Mouse (Mus musculus): ENCODE data around the gene Serhl. TPM values are rescaled to one million over a fixed set of nuclear protein-coding genes. Genes with fewer than 3 reads are reported as not detected.
A peak's percentile ranks its signal among the peaks of the same experiment; 100 is the strongest.

Gene Serhl
- total RNA-seq, 2 experiments from 2014 or later: 71.4 to 76.7 TPM

DNA sequence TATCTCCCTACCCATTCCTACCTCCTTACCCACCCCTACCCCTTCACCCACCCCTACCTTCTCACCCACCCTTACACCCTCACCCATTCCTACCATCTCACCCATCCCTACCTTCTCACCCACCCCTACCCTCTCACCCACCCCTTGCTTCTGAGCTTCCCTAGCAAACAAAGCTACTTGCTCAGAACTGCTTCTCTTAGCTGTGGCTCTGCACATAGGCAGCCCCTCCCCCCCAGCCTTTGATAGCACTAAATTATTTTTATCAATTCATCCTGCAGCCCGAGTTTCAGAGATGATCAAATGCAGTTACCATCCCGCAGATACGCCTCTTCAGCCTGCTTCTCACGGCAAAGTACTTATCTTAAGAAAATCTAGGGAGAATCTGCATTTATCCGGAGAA is 5.8 kb upstream of the Serhl start:
- no peak for DNase-seq (ENCODE audit: low spot score in 2 of 2)

DNA sequence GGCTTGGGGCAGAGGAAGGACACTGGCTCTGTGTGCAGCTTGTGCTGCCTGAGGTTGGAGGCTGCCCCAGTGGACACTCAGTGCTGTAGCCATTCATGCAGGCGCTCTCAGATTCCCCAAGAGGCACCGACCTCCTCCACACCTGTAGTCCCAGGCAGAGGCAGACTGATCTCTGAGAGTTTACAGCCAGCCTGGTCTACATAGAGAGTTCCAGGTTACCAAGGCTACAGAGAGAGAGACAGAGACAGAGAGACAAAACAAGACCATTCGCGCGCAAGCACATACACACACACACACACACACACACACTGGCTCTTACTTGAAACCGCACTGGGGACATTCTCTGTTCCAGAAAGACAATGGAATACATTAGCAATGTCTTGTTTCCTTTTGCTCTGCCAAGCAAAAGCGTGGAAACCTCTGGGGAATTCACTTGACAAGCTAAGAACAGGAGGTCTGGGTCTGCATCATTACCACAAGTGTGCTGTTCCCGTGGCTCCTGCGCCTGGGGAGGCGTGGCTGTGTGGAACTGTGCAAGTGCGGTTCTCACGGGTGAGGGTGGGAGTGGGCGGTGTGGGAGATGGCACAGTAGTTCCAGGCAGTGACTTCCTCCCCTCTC is 5.2 kb upstream of the Serhl start:
- no peak for DNase-seq (ENCODE audit: low spot score in 2 of 2)

DNA sequence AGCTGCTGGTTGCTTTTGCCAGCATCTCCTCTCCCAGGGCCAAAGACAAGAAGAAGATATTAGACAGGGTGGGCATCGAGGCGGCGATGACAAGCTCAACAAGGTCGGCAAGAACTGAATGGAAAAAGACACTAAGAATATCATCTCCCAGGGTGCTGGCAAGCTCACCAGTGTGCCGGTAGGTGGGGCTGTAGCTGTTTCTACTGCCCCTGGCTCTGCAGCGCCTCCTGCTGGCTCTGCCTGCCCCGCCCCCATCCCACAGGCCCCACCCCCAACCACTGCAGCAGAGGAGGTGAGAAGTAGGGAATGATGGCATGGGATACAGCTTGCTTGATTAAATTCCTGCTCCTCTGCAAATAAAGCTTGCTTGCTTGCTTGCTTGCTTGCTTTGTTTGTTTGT is 3.4 kb upstream of the Serhl start:
- peak; percentile 24 to 32 for DNase-seq (ENCODE audit: low spot score in 2 of 2)

DNA sequence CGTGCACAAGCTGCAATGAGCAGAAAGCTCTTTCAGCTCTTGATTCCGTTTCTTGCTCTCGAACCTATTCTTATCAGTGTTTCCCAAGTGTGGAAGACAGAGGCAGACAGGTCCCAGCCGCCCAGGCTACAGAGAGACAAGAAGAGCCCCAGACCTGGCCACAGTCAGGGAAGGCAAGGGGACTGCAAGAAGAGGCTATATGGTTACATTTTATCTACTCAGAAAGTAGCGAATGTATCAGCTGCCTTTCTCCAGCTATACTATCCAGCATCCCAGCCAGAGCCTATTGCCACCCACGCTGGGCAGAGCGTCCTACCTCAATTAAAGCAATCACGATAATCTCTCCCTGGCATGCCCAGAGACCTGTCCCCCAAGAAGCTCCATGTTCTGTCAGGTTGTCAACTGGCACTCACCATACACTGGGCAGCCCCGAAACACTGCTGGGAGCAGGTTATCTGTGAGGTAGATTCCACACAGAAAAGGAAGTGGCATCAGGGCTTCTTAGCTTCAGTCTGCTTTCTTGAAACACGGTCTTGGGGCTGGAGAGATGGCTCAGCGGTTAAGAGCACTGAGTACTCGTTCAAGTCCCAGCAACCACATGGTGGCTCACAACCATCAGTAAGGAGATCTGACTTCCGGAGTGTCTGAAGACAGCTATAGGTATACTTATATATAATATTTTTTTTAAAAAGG is 2.5 kb upstream of the Serhl start:
- DNase-seq (ENCODE audit: low spot score in 2 of 2): no peak

DNA sequence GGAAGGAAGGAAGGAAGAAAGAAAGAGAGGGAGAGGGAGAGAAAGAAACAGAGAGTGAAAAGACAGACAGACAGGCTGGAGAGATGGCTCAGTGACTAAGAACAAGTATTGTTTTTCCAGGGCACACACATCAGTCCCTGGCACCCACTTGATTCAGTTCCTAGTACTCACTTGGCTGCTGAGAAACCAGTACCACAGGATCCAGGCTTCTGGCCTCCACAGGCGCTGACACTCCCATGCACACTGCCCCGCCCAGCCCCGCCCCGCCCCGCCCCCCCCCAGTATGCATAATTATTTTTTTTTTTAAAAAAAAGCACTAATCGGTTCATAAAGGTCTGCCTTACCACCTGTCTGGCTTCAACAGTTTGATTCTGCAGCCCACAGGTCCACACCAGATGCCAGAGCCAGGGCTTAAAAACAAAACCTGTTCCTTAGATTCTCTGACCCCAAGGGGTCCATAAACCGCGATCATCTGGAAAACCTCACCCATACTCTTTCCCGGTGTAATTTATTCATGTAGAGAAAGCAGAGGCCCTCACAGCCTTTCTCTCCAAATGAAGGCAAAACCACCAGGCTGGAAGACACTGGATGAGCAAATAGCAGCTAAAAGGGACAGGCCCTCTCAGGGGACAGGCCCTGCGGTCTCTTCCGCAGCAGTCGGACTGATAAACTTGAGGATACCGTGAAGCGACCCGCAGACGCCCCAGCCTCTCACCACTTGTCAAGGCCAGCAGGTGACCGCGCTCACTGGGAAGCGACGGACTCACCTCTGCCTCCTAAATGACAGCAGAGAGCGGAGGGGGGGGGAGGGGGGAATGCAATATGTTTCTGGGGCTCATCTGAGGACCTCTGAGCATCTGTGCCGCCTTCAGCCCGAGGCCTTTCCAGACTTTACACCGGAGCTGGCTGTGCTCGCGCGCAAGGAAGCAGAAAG is 544 bp upstream of the Serhl start:
- DNase-seq (ENCODE audit: low spot score in 2 of 2): no peak

DNA sequence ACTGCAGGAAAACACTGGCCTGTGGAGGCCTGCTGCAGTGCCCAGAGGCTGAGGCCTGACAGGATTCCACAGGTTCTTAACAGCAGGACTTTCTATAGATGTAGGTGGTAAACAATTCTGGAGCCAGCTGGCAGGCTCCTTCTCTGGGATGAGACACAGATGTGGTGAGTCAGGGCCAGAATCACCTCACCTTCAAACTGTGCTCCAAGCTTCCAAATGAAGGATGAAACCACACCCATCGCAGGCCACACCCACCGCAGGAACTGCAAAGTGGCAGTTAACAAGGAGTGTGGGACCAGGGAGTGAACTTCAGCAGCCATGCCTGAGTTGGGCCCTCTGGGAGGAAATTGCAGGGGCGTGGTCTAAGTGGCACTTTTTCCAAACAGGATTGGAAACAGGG is 1.6 kb downstream of the Serhl start:
- DNase-seq (ENCODE audit: low spot score in 2 of 2): no peak

DNA sequence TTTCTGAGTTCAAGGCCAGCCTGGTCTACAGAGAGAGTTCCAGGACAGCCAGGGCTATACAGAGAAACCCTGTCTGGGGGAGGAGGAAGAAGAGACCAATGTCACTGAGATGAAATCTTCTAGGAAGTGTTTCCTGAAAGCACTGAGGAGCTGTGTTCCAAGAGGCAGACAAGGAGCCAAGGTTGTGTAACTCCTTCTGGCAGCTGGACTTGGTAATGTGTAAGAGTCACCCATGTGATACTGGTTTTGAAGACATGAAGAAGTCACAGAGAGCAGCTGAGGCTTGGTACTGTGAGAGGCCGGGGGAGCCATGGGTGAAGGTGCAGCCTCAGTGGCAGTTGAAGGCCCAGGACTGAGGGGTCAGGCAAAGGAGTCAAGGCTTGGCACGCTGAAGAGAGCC is 4.4 kb downstream of the Serhl start:
- no peak for DNase-seq (ENCODE audit: low spot score in 2 of 2)

DNA sequence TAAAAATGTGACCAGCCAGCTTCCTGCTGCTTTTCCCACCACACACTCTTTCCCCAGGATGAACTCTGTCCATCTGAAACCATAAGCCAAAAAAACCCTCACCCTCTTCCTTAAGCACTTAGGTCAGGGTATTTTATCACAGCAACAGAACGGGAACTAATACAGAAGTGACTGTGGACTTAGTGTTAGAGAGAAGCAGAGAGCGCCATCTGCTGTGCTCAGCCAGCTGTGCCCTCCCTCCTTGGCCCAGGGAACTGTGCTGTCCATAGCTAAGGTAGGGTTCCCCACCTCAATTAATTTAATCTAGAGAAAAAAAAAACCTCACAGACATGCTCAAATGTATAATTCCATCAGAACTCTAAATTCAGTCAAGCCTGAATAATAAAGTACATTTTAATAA is 6.6 kb downstream of the Serhl start:
- DNase-seq (ENCODE audit: low spot score in 2 of 2): no peak

DNA sequence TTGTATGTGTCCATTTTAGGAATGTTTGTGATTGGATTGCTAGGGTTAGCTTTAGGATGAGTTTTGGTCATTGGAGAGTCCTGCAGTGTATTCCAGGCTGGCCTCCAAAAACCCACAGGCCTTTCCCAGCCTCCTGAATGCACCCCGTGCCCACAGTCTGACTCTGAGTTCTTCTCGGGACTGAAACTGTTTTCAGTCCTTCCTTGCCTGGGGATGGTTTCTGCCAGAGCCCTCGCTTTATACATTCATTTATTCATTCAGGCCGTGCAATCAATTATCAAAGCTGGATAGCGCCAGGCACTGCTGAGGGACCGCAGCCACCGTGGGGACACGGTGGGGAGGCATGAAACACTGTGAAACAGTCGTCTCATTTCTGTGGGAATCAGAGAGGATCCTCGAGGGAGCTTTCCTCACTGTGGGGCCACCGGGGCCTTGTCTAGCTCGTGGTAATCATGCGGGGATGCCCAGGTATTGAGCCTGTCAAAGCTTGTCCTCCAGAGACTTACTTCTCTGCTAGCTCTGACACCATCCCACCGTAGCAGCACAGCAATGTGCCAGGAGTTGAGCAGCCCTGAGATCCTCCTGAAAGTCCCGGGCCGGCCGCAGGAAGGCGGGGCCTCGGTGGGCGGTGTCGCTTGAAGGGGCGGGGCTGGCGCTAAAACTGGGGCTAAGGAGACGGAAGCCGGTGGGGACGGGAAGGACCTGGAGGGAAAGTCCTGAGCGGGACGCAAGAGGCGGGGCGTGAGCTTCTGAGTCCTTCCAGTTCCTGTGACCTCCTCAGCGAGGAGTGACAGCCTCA is 10.4 kb downstream of the Serhl start:
- DNase-seq (ENCODE audit: low spot score in 2 of 2): peak; percentile 80 to 94

DNA sequence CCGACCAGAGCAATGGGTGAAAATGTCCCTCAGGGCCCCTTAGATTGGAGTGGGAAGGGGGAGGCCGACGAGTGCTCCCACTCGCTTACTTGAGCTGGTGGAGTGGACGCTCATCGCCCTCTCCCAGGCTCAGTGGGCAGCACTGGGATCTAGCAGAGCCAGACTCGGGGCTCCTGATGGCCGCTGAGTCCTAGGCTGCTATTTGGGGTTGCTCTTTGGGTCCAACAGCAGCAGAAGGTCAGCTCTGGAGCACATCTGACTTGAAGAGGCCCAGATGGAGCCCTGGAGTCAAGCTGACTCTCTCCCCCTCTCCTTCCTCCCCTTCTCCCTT is 11.0 kb downstream of the Serhl start:
- no peak for DNase-seq (ENCODE audit: low spot score in 2 of 2)

DNA sequence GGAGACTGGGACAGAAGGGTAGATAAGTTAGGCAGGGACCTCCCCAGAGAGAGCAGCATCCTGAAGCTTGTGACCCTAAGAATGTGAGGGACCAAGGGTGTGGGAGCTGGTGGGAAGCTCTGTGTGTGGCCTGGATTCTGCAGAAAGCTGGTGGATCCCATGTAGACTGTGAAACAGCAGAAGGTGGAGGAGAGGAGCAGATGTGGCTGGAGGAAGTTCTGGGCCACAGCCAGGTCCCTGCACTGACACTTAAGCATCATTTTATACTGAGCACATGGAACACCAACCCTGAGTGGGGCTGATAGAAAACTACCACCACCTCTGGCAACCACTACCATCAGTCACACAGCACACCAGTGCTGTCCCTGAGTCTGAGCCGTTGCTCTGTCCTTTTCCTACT is 13.8 kb downstream of the Serhl start:
- no peak for DNase-seq (ENCODE audit: low spot score in 2 of 2)

DNA sequence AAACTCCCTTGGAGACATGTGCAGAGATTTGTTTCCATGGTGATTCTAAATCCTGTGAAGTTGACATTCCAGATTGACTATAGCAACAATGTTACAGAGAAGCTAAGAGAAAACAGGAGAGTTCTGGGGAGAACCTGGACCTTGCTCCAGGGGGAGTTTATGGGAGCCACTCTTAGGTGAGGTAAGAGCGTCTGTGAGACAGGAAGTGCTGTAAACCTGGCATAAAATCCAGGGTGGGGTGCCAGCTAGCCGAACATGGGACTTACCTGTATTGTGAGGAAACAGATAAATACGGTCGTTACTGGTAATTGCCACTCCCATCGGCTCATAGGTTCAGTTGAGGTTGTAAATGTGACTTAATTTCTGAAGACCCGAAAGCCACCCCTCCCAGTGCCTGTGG is 17.1 kb downstream of the Serhl start:
- DNase-seq (ENCODE audit: low spot score in 2 of 2): no peak

DNA sequence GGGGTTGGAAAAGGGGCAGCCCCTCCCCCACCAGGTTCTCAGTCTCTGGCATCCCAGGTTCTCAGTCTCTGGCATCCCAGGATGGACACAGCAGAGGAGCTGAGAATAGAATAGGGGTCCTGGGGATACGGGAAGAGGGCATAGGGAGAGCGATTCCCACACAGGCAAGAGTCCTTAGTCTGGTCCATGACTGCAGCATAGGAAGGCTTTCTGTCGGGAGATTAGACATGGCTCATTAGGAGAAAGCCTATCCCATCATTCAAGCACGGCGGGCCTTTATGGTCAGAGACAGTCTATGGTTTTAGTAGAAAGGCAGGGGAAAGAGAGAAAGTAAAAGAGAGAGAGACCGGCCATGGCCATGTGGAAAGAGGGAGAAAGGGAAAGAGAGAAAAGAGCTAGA is 18.5 kb downstream of the Serhl start:
- no peak for DNase-seq (ENCODE audit: low spot score in 2 of 2)

DNA sequence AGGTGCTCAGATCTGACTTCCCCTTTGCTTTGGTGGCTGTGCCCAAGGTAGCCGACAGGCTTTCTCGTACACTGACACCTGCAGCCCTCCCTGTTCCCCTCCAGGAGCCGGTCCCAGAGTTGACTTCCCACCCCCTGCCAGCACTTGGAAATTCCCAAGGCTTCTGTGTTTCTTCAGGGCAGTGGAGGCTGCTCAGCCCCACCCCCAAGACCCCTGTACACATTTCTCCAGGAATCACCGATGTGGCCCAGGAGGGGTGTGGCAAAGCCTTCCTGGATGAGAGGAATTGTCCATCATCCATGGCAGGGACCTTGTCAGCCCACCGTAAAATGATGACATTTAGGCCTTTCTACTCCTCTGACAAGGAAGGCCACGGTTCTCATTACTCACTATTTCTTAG is 22.0 kb downstream of the Serhl start:
- DNase-seq (ENCODE audit: low spot score in 2 of 2): no peak

DNA sequence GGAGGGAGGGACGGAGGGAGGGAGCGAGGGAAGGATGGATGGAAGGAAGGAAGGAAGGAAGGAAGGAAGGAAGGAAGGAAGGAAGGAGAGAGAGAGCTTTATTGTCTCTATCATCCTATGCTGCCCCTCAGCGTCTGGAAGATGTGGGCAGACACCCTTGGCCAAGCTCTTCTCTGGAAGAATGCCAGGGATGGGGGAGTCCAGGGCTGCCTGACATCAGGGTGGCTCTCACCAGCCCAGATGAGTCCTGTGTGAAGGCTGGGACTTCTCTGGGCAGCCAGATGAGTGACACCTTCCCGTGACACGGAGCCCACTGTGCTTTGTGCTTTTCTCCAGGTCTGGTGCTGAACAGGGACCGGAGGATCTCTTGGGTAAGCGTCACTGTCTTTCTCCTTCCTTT is 22.6 kb downstream of the Serhl start:
- no peak for DNase-seq (ENCODE audit: low spot score in 2 of 2)

DNA sequence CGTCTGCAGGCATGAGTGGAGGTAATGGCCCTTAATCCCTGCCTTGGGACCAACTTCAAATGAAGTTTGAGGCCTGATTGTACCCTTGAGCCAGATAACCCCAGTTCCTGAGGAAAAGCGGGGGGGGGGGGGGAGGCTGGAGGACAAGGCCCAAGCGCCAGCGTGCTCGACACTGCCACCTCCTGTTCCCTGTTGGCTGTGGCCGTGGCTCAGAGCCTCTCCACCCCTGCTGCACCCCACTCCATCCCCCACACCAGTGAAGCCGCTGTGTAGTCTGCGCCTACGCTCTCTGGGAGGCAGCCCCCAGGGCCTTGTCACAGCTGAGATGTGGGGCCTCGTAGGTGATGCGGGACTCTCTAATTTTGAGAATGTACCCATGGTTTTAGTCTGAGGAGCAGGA is 23.6 kb downstream of the Serhl start:
- DNase-seq (ENCODE audit: low spot score in 2 of 2): peak; percentile 45 to 65

DNA sequence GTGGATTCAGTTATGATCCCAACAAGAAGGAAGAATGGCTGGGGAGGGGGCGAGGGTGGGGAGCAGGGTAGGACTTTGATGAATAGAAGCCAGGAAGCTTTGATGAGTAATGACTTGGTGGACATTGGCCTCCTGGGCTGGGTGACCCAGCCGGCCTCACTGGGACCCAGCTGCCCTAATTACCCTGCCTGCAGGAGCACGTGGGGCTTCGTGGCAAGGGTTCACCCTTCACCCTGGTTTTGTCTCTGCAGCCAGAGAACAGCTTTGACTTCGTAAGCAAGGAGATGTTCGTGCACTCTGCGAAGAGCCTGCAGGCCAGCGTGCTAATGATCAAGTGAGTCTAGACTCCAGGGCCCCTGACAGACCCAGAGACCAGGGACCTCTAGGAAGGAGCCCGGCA is 24.8 kb downstream of the Serhl start:
- DNase-seq (ENCODE audit: low spot score in 2 of 2): no peak

DNA sequence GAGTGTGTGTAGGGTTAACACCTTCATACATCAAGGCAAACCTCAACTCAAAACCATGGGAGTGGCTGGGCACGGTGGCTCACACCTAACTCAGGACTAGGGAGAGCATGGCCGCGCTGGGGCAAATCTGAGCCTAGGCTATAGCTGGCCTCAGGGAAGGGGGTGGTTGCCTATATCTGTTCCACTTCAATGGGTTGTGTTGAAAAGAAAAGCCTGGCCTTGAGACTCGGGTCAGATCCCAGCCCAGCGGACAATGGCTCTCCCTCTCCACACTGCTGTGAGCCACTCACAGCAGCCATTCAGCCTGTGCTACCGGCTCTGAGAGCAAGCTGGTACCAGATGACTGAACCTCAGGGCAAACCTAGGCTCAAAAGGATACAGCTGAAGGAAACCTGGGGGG is 25.8 kb downstream of the Serhl start:
- DNase-seq (ENCODE audit: low spot score in 2 of 2): no peak

DNA sequence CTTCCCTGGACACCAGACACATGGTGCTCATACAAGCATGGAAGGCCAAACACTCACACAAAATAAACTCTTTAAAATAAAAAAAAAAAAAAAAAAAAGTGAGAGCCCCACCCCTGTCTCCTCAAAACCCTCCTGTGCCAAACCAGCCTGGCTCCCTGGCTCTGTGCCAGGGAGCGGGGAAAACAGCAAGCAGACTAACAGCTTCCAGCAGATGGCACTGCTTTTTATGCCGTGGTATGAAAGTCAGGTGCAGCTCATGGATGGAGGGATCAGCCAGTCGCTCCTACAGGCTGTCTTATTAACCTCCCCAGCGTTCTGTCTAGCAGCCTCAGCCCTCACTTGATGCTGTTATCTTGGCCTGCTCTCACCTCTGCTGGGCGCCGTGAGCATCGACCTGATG is 29.1 kb downstream of the Serhl start:
- DNase-seq (ENCODE audit: low spot score in 2 of 2): peak in 1 of 2 experiments; percentile 39

DNA sequence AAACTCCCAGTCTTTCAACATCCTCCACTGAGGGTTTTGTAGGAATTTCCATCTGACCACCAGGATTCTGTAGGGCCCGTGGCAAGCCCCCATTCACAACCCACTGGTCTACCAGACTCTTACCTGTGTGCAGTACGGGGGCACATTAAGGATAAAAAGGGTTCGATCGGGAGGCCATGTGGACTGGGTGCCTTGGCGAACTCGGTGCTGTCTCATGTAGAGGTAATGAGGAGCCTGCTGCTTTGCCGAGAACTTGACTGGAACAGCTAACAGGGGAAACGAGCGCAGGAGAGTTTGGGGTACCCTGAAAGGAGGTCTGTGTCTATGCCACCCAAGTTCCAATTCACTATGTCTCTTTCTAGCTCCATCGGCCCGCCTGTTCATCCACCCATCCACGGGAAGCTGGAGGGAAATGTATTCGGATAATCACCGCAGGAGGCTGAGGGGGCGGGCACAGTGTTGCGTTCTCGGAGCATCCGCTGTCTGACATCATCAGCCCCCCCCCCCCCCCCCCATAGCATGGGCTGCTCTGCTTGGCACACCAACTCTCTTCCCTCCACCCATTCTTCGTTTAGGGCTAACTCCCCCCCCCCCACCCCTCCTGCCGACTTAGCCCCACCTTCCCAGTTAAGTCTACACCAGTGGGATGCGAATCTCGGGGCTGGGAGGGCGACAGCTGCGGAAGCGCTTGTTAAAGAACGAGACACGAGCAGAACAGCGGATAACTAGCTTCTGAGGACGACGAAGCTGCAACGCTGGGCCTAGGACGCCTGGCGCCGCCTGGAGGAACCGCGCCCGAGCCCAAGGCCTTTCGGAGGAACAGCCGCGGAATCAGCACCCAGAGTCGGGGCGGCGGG is 32.6 kb downstream of the Serhl start:
- DNase-seq (ENCODE audit: low spot score in 2 of 2): no peak

Measured in adrenal gland, postnatal 4 days (tissue).